Mouse (Mus musculus) lung, postnatal 0 days (tissue): ENCODE measurements around the gene N4bp2.

Source experiments
- CTCF ChIP-seq: IDR thresholded peaks from 2 replicates; pipeline ENCODE4 v1.5.1; 2016; ENCODE audit warnings: antibody characterized with exemption, mild to moderate bottlenecking
- EP300 ChIP-seq: IDR thresholded peaks from 2 replicates; pipeline ENCODE4 v1.6.1; 2016; ENCODE audit warnings: antibody characterized with exemption, mild to moderate bottlenecking, control low read depth

GRCm38 (mm10) chr5:65864946-65865345 lies 101.6 kb downstream of the N4bp2 start:
- TF ChIP-seq CTCF (no peak), EP300 (no peak)
